Mouse (Mus musculus) liver, postnatal 0 days (tissue): ENCODE results near the gene Tbxas1. TPM values are rescaled to one million over a fixed set of nuclear protein-coding genes. Genes with fewer than 3 reads are reported as not detected.

Experiments used
- ATAC-seq: fragments of 200-750 bp; cut with Nextera tagmentation; 2 replicates; pipeline ENCODE4 v1.8.0; 2017; ENCODE audit warnings: mild to moderate bottlenecking, moderate library complexity
- DNase-seq: peaks from one replicate; pipeline ENCODE4 v3.0.0-alpha.2; 2016
- H3K27ac ChIP-seq: fragments of 300-500 bp; sonication (generic); 2 replicates; pipeline ENCODE4 v1.5.1; 2014; ENCODE audit warnings: antibody characterized with exemption, moderate library complexity, mild to moderate bottlenecking, low read depth
- H3K27me3 ChIP-seq: fragments of 300-500 bp; sonication (generic); 2 replicates; pipeline ENCODE4 v1.6.1; 2014; ENCODE audit warnings: low read length, control low read depth, mixed read lengths; ENCODE audit not compliant: insufficient read depth
- H3K36me3 ChIP-seq: fragments of 300-500 bp; sonication (generic); replicated peaks from 2 replicates; pipeline ENCODE4 v1.6.1; 2014; ENCODE audit warnings: mild to moderate bottlenecking, control low read depth, low read length, moderate library complexity, mixed read lengths; ENCODE audit not compliant: insufficient read depth
- H3K4me1 ChIP-seq: fragments of 300-500 bp; sonication (generic); 2 replicates; pipeline ENCODE4 v1.6.1; 2014; ENCODE audit warnings: antibody characterized with exemption, mild to moderate bottlenecking, control low read depth; ENCODE audit not compliant: insufficient read depth
- H3K4me2 ChIP-seq: fragments of 300-500 bp; sonication (generic); 2 replicates; pipeline ENCODE4 v1.6.1; 2014; ENCODE audit warnings: low read depth, mild to moderate bottlenecking, low read length, moderate library complexity, mixed read lengths
- H3K4me3 ChIP-seq: fragments of 300-500 bp; sonication (generic); 2 replicates; pipeline ENCODE4 v1.5.1; 2014; ENCODE audit warnings: low read depth, low read length
- H3K9ac ChIP-seq: fragments of 300-500 bp; sonication (generic); replicated peaks from 2 replicates; pipeline ENCODE4 v1.6.1; 2014; ENCODE audit warnings: mild to moderate bottlenecking, moderate library complexity
- H3K9me3 ChIP-seq: fragments of 300-500 bp; sonication (generic); 2 replicates; pipeline ENCODE4 v1.6.1; 2016; ENCODE audit warnings: mild to moderate bottlenecking, control low read depth, low read length, mixed read lengths
- CTCF ChIP-seq: sonication (generic); IDR thresholded peaks from 2 replicates; pipeline ENCODE4 v1.5.1; 2016; ENCODE audit warnings: antibody characterized with exemption, low read depth
- EP300 ChIP-seq: IDR thresholded peaks from 2 replicates; pipeline ENCODE4 v1.6.1; 2016; ENCODE audit warnings: antibody characterized with exemption, low read depth, mild to moderate bottlenecking
- WGBS: fragments of 180-500 bp; shearing (Covaris S2); extraction: QIAGEN DNeasy Blood & Tissue Kit; methylation state at CpG from one replicate; pipeline ENCODE4 v1.1.7; 2014; ENCODE audit not compliant: insufficient replicate concordance; 5-methylcytosine and 5-hydroxymethylcytosine counted together
- polyA plus RNA-seq: library from polyadenylated mRNA; unstranded; fragments of >200 nt; fragmentation: Nextera tagmentation; extraction: Ambion mirVana; gene quantifications from 2 replicates; pipeline ENCODE4 v1.2.1, GENCODE M21; 2015

The Tbxas1 gene
- polyA plus RNA-seq, 1 experiment from 2014 or later: 10.3 TPM

- H3K27ac ChIP-seq: no peak overlapping the region
- WGBS: 74% methylated on average over 4 of the region's 4 CpGs
- no peak overlapping the region for H3K4me3 ChIP-seq
- H3K4me2 ChIP-seq: no peak overlapping the region
- no peak for DNase-seq
- peaks cover 24% of the 10 kb centered on the region for H3K4me1 ChIP-seq
- no peaks in the 10 kb centered on the region for H3K36me3 ChIP-seq
- TF ChIP-seq CTCF: no peak
- TF ChIP-seq EP300: no peak
- H3K9ac ChIP-seq: no peak overlapping the region
- no peak for ATAC-seq
- no peaks in the 10 kb centered on the region for H3K9me3 ChIP-seq
- H3K27me3 ChIP-seq: no peaks in the 10 kb centered on the region
Observed at GRCm38 (mm10) chr6:38975866-38976265, 100.7 kb downstream of the Tbxas1 start.

DNA sequence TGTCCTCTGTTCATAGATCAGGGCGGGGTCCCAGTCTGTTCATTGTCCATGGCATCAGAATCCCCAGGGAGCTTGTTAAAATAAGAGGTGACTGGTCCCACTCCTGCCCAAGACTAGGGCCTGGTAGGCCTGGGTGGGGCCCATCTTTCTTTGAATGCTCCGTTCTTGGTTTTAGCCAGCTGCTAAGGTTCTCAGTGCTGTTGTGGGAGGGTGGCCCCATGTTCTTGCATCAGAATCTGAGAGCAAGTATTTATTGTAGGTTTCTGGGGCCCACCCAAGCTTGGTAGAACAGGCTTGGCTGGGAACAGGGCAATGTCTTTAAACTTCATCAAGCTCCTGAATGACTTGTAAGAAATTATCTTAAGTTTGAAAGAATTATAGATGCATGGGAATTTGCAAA lies 101.2 kb downstream of the Tbxas1 start:
- no peaks in the 10 kb centered on the region for H3K9me3 ChIP-seq
- peaks cover 26% of the 10 kb centered on the region for H3K4me1 ChIP-seq
- DNase-seq (no peak), ATAC-seq (no peak)
- H3K27ac ChIP-seq: peak overlapping the region; percentile 34; the same call in 1 of the 2 replicates
- WGBS: 75% methylated on average over 2 of the region's 2 CpGs
- H3K9ac ChIP-seq: no peak overlapping the region
- H3K27me3 ChIP-seq: no peaks in the 10 kb centered on the region
- no peak overlapping the region for H3K4me3 ChIP-seq
- H3K4me2 ChIP-seq: no peak overlapping the region
- H3K36me3 ChIP-seq: no peaks in the 10 kb centered on the region
- TF ChIP-seq EP300 (no peak), CTCF (no peak)

DNA sequence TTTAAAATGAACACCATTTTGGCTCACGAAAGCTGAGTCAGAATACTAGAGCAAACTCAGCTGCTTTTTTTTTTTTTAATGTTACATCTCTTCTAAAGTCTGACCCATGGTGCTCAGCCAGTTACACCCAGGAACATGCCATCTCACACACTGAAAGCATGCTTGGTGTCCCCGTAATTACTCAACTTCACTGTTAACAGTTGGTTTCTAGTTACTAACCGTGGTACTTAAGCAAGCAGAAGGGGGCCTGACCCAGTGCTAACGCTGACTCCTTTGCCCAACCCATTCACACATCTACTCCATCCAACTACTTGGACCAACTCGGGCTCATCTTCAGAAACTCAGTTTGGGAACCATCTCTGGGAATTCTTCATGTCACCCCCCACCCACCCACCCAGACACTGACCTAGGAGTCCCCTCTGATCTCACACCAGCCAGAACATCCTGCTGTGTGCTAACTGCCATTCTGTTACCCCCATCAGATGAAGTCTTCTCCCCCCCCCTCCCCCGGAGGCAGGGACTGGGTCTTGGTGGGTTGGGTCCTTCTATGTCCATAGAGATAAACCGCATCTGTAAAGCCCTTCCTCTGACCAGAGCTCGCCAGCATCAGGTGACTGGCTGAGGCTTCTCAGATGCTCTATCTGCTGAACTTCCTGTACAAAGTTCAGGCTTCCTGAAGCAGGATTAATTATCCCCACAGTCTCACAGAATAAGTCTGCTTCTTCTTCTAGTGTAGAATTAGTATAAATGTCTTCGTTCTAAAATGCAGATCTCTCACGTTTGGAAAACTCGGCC lies 105.9 kb downstream of the Tbxas1 start:
- 36% methylated on average over 11 of the region's 11 CpGs for WGBS
- no peaks in the 10 kb centered on the region for H3K9me3 ChIP-seq
- H3K4me3 ChIP-seq: no peak overlapping the region
- DNase-seq (no peak), ATAC-seq (peak; percentile 36; the same call in 1 of the 2 replicates)
- H3K27ac ChIP-seq: 0 out of 2 replicates have a peak overlapping the region, but pooled peaks have one; percentile 8
- no peak overlapping the region for H3K4me2 ChIP-seq
- no peaks in the 10 kb centered on the region for H3K27me3 ChIP-seq
- peaks cover 19% of the 10 kb centered on the region for H3K4me1 ChIP-seq
- H3K36me3 ChIP-seq: no peaks in the 10 kb centered on the region
- TF ChIP-seq EP300 (no peak), CTCF (no peak)
- H3K9ac ChIP-seq: no peak overlapping the region

DNA sequence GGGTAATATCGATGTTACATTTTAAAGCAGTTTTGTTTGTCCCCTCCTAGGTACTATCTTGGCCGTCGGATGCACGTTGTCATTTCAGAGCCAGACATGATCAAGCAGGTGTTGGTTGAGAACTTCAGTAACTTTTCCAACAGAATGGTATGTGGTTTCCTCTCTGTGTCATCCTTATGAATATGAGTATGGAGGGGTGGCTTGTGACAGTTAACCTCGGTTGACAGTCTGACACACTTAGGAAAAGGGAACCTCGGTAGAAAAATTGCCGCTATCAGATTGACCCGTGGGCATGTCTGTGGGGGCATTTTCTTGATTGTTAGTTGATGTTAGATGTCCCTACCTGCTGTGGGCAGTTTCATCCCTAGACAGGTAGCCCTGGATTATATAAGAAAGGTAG lies 106.9 kb downstream of the Tbxas1 start:
- H3K9ac ChIP-seq: no peak overlapping the region
- no peaks in the 10 kb centered on the region for H3K36me3 ChIP-seq
- ATAC-seq: no peak
- WGBS: 48% methylated on average over 8 of the region's 8 CpGs
- no peaks in the 10 kb centered on the region for H3K9me3 ChIP-seq
- no peaks in the 10 kb centered on the region for H3K27me3 ChIP-seq
- TF ChIP-seq CTCF: no peak
- no peak for TF ChIP-seq EP300
- no peak overlapping the region for H3K27ac ChIP-seq
- no peak for DNase-seq
- peaks cover 16% of the 10 kb centered on the region for H3K4me1 ChIP-seq
- no peak overlapping the region for H3K4me3 ChIP-seq
- H3K4me2 ChIP-seq: no peak overlapping the region

DNA sequence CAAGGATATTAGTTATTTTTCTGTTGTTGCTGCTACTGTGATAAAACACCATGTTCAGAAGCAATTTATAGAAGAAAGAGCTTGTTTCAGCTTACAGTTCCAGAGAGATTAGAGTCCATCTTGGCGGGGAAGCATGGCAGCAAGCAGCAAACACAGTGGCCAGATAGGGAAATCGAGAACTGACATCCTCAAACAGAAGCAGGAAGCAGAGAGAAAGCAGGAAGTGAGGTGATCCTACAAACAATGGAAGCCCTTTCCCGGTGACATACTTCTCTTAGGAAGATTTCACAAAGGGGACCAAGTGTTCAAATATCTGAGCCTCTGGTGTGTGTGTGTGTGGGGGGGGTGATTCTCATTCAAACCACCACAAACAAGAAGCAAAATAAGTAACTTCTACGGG lies 107.5 kb downstream of the Tbxas1 start:
- Histone ChIP-seq H3K36me3 (no peaks in the 10 kb centered on the region), H3K4me1 (peaks cover 16% of the 10 kb centered on the region), H3K9me3 (no peaks in the 10 kb centered on the region), H3K27ac (no peak overlapping the region), H3K4me2 (no peak overlapping the region), H3K9ac (no peak overlapping the region), H3K27me3 (no peaks in the 10 kb centered on the region), H3K4me3 (no peak overlapping the region)
- DNase-seq: no peak
- TF ChIP-seq CTCF (no peak), EP300 (no peak)
- 54% methylated on average over 4 of the region's 4 CpGs for WGBS
- ATAC-seq: no peak

GRCm38 (mm10) chr6:38983060-38983459 lies 107.9 kb downstream of the Tbxas1 start:
- Histone ChIP-seq H3K27me3 (no peaks in the 10 kb centered on the region), H3K4me2 (no peak overlapping the region), H3K9ac (no peak overlapping the region), H3K9me3 (no peaks in the 10 kb centered on the region), H3K4me3 (no peak overlapping the region), H3K4me1 (peaks cover 16% of the 10 kb centered on the region), H3K27ac (no peak overlapping the region), H3K36me3 (no peaks in the 10 kb centered on the region)
- 65% methylated on average over 7 of the region's 7 CpGs for WGBS
- DNase-seq (no peak), ATAC-seq (no peak)
- TF ChIP-seq EP300 (no peak), CTCF (no peak)
